Mouse (Mus musculus): ENCODE results near the gene Gid4.
"Not testable (repeated sequence)": the region's sequence is repeated elsewhere in the genome, so short reads cannot be mapped to it uniquely, and the experiment has no call there.

Gid4 gene

DNA sequence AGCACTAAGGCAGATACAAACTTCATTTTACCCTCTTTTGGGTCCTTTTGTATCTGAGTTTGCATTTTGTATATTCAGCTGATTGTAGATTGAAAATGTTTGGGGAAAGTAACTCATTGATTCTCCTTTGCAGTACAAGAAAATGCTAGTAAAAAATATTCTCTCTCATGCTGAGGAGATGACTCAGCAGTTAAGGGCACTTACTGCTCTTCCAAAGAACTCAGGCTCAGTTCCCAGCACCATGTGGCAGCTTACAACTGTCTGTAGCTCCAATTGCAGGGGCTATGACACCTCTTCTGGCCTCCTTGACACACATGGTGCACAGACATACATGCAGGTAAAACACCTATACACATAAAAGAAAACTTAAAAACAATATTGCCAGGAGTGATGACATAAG is 16.6 kb downstream of the Gid4 start:
- no peak for DNase-seq

DNA sequence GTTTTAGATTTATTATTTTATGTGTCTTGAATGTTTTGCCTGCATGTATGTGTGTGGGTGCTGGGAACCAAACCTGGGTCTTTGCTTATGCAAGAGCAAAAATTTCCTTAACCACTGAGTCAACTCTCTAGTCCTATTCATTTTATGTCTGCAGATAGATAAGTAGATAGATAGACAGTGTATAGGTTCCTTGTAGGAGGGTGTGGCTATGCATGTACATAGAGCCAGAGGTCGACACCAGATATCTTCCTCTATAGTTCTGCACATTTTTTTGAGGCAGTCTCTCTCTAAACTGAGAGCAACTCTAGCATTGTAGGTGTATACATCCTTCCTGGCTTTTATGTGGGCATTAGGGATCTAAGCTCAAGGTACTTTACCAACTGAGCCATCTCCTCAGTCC is 18.2 kb downstream of the Gid4 start:
- DNase-seq, result no peak

DNA sequence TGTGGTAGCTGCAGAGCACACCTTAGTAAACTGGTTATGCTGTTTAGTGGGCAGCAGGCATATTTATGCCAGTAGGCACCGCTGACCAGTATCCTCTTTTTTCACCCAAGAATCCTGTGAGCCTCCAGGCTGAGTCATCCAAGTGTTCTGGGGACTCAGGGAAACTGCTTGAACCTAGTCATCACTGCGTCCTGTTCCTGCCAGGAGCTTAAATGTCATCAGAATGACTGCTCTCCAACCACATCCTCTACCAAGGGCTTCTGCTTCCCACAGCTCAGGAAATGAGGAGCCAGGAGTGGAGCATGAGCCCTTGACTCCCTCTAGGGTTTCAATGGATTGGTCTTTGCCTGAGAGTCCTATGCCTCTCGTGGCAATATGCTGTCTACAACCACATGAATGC is 19.7 kb downstream of the Gid4 start:
- DNase-seq, result no peak

- DNase-seq, result not testable (repeated sequence)
Measured at GRCm38 (mm10) chr11:60439621-60440020, 22.7 kb downstream of the Gid4 start.

DNA sequence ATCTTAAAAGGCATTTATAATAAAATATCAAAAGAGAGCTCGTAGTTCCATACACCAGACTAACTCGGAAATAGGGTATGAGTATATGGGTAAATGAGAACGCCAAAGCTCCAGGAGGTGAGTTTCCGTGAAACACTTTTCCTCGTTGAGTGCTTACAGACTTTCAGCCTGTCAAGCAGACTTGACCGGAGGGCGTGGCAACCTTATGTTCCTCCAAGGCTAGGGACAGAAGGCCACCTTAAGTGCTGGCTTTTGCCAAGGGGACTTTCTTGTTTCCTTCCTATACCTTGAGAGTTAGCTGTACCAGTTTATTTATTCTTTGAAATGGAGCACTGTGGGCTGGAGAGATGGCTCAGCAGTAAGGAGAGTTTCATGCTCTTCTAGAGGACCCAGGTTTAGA is 23.2 kb downstream of the Gid4 start:
- no peak for DNase-seq

DNA sequence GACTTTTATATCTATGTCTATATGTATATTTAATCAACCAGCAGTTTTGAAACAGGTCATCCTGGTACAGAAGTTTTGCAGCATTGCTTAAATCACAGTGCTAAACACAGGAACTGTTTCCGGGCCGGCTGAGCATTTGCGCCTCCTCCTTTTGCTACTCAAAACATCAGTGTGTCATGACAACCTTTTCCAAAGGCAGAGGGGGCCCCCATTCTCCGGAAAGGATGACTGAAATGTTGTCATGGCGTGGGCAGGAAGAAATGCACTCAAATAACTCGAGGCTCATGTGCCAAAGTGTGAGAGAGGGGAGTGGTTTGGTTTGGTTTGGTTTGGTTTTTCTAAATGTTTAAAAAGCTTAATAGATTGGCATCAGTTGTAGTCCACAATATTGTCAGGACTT is 26.0 kb downstream of the Gid4 start:
- no peak for DNase-seq

DNA sequence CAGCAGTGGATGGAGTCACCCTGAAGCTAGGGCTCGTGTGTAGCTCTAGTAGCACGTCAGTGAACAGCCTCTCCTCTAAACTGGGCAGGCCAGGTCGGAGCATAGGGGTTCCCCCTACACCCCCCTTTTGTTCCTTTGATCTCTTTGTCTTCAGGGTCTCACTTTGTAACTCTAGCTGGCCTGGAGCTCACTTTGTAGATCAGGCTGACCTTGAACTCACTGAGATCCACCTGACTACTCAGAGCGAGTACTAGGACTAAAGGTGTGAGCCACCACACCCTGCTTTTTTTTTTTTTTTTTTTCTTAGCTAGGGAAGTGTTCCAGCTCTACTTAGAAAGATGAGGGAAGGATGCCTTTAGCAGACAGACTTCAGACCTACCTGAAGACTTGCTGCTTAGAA is 27.1 kb downstream of the Gid4 start:
- DNase-seq, result no peak

GRCm38 (mm10) chr11:60454080-60454744 is 37.3 kb downstream of the Gid4 start, which contains the start of gene Drg2:
Gene Drg2 (plus strand): TSS chr11:60454591.
- peak; percentile 88 for DNase-seq

DNA sequence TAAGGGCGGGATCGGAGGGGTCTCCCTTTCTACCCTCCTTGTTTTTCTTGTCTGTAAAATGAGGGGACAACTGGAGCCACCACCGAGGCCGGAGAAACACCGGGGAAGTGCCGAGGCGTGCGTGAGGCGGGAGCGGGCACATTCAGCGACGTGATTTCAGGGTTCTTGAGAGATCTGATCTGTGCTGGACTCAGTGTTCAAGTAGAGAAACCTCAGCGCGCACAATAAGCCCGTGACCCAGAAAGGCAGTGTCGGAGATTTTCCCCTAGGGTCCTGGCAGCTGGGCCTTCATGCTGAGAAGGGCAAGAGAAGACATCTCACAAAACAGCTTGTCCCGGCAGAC is 37.8 kb downstream of the Gid4 start:
- DNase-seq, result no peak

- DNase-seq, result no peak
Measured at GRCm38 (mm10) chr11:60457973-60458372, 41.0 kb downstream of the Gid4 start.

DNA sequence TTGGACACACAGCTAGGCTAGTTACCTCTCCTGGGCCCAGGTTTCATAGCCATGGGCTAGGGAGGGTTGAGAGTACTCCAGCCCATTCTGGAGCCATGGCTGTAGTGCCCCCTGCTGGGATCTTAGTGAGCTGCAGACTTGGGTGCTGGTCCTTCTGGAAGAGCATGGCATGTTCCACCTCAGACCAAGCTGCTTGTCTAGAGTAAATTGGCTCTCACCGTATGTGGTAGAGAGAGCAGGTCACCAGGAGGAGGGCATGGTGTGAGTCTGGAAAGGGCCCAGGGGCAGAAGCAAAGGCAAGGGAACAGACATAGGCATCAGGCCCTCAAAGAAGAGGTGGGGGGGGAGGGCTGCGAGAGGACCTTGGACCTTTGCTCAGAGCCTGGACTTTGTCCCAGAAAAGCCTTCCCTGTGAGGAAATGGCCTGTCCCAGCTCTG is 49.0 kb downstream of the Gid4 start:
- no peak for DNase-seq

DNA sequence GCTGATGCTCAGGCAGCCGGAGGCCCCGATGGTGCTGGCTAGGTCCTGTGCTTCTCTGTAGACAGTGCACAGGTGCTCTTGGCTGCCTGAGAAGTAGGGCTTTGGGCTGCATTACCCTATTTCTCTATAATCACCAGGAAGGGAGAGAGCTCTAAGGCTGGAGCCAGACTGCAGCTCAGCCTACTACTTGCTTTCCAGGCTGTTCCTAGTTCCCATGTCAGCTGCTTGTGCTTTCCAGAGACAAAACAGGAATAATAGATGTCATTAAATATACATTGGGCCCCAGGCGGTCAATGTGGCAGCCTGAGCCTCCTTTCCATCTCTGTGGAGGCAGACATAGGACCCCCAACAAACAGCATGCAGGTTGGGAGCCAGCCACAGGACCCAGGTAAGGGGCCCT is 52.1 kb downstream of the Gid4 start, which contains the start of gene Myo15:
Gene Myo15, plus strand, starts transcription at position 301 of the 400 bp plus-strand sequence.
- DNase-seq, result no peak

DNA sequence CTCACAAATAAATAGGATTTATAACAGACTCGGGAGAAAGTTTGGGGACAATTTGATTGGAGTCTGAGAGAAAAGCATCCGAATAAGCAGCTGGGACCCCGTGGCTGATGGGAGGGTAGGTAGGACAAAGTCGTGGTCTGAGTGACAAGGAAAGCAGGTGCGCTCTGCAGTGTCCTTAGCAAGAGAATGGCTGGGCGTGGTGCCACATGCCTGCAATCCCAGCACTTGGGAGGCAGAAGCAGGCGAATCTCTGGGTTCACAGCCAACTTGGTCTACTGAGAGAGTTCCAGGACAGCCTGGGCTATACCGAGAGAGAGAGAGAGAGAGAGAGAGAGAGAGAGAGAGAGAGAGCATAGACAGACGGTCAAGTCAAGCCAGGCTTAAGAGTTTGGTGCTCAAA is 53.8 kb downstream of the Gid4 start:
- no peak for DNase-seq

DNA sequence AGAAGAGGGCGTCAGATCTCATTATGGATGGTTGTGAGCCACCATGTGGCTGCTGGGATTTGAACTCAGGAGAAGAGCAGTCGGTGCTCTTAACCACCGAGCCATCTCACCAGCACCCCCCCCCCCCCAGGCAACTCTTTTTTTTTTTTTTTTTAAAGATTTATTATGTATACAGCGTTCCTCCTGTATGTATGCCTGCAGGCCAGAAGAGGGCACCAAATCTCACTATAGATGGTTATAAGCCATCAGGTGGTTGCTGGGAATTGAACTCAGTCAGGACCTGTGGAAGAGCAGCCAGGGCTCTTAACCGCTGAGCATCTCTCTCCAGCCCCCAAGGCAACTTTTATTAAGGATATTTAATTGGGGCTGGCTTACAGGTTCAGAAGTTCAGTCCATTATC is 57.6 kb downstream of the Gid4 start:
- no peak for DNase-seq

DNA sequence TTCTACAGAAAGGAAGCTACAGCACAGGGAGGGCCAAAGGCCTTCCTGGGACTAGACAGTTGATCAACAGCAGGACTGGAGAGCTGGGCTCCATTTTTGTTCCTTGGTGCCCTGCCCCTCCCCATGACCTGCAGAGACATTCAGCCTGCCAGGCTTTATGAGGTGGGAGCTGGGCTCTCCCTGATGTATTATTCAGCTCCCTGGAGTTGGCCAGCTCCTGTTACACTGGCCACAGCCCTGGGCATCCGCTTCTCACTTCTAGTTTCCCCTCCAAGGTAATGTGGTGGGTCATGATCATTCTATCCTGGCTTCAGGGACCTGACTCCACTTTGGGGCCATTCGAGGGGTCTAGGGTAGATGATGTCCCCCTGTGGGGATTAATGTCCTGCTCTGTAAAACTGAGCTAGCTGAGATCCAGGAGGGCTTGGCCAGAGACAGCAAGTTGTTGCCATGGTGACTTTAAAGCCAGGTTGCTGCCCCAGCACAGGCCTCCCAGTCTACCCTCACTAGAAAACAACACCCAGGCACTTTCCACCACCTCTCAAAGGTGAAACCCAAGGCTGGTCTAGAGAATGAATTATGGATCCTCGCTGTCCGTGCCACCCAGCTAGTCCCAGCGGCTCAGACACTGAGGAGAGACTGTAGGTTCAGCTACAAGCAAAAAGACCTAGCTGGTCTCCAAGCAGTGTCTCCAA is 58.9 kb downstream of the Gid4 start:
- no peak for DNase-seq

DNA sequence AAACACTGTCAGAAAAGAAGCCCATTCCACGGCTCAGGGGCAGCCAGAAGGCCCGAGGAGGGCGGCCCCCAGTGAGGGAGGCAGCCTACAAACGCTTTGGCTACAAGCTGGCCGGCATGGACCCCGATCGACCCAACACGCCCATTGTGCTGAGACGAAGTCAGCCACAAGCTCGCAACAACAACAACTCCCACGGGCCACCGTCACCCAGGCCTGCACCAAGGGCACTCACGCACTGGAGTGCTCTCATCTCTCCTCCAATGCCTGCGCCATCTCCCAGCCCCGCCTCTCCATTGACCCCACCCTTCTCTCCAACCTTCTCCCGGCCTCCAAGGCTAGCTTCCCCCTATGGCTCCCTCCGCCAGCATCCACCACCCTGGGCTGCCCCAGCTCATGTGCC is 61.2 kb downstream of the Gid4 start:
- no peak for DNase-seq

DNA sequence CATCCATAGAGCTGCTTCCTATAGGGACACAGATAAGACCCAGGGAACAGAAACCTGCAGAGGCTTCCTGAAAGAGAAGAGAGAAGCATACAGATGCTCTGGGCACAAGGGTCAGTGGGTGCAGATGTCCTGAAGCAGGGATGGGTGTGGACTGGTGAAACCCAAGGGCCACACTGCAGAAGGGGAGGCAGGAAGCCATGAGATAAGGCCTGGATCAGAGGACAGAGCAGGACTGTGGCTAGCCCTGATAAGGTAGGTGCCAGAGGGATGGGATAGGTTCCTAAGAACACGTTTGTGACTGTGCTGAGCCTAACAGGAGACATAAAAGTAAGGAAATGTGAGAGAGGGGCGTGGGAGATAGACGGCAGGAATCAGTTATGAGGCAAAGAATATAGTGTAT is 69.3 kb downstream of the Gid4 start:
- DNase-seq, result no peak

DNA sequence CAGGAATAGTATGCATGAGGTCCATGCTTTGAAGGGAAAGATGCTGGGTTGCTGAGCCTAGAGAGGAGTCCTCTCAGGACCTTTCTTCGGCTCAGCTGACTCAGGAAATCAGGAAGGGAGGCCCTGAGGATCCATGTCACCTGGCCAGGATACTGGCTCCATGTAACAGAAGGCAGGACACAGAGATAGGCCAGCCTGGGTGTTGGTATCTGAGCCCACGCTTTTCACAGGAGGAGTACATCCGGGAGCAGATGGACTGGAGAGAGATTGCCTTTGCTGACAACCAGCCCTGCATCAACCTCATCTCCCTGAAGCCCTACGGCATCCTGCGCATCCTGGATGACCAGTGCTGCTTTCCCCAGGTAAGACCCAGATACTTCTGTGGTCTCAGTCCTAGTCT is 75.8 kb downstream of the Gid4 start:
- DNase-seq, result no peak

GRCm38 (mm10) chr11:60495692-60496091 is 78.7 kb downstream of the Gid4 start:
- DNase-seq, result no peak

Measured in right cerebral cortex, postnatal 14 days (tissue).